Mouse (Mus musculus) embryonic facial prominence, embryonic 14.5 days (tissue): ENCODE measurements around the gene Abt1. TPM values are rescaled to one million over a fixed set of nuclear protein-coding genes. Genes with fewer than 3 reads are reported as not detected.
"Not testable (repeated sequence)": the region's sequence is repeated elsewhere in the genome, so short reads cannot be mapped to it uniquely, and the experiment has no call there.

Experiments used
- ATAC-seq: fragments of 200-750 bp; cut with Nextera tagmentation; 2 replicates; pipeline ENCODE4 v1.8.0; 2017; ENCODE audit warnings: low read depth, moderate number of reproducible peaks, moderate TSS enrichment
- DNase-seq: peaks from one replicate; pipeline ENCODE4 v3.0.0-alpha.2; 2015; ENCODE audit warnings: low spot score
- H3K27ac ChIP-seq: fragments of 300-500 bp; sonication (generic); replicated peaks from 2 replicates; pipeline ENCODE4 v1.5.1; 2014; ENCODE audit warnings: low read depth, mild to moderate bottlenecking, low read length, moderate library complexity
- H3K27me3 ChIP-seq: fragments of 300-500 bp; sonication (generic); replicated peaks from 2 replicates; pipeline ENCODE4 v1.6.1; 2014; ENCODE audit warnings: low read length; ENCODE audit not compliant: control insufficient read depth, insufficient read depth
- H3K36me3 ChIP-seq: fragments of 300-500 bp; sonication (generic); 2 replicates; pipeline ENCODE4 v1.6.1; 2014; ENCODE audit warnings: low read length, mixed read lengths; ENCODE audit not compliant: control insufficient read depth, insufficient read depth
- H3K4me1 ChIP-seq: fragments of 300-500 bp; sonication (generic); 2 replicates; pipeline ENCODE4 v1.6.1; 2014; ENCODE audit warnings: antibody characterized with exemption, low read length; ENCODE audit not compliant: control insufficient read depth, insufficient read depth
- H3K4me2 ChIP-seq: fragments of 300-500 bp; sonication (generic); 2 replicates; pipeline ENCODE4 v1.6.1; 2014; ENCODE audit warnings: low read depth, mild to moderate bottlenecking, low read length, moderate library complexity, mixed read lengths
- H3K4me3 ChIP-seq: fragments of 300-500 bp; sonication (generic); 2 replicates; pipeline ENCODE4 v1.5.1; 2014; ENCODE audit warnings: low read depth, mild to moderate bottlenecking, low read length
- H3K9ac ChIP-seq: fragments of 300-500 bp; sonication (generic); 2 replicates; pipeline ENCODE4 v1.6.1; 2014; ENCODE audit warnings: low read depth, mild to moderate bottlenecking, low read length, moderate library complexity, mixed read lengths
- H3K9me3 ChIP-seq: fragments of 300-500 bp; sonication (generic); 2 replicates; pipeline ENCODE4 v1.6.1; 2016; ENCODE audit warnings: low read length; ENCODE audit not compliant: control insufficient read depth
- WGBS: fragments of 180-500 bp; shearing (Covaris S2); extraction: QIAGEN DNeasy Blood & Tissue Kit; methylation state at CpG from one replicate; pipeline ENCODE4 v1.1.7; 2014; 5-methylcytosine and 5-hydroxymethylcytosine counted together
- polyA plus RNA-seq: library from polyadenylated mRNA; unstranded; fragments of >200 nt; fragmentation: Nextera tagmentation; extraction: Ambion mirVana; gene quantifications from 2 replicates; pipeline ENCODE4 v1.2.1, GENCODE M21; 2014

Gene Abt1
- polyA plus RNA-seq, 1 experiment from 2014 or later = 11.6 TPM

- H3K9ac ChIP-seq = no peak overlapping the region
- no peaks in the 10 kb centered on the region for H3K4me1 ChIP-seq
- H3K9me3 ChIP-seq = 0 out of 2 replicates have a peak, but pooled peaks cover 3% of the 10 kb centered on the region
- peak overlapping the region; percentile 38 for H3K4me3 ChIP-seq
- H3K4me2 ChIP-seq = peak overlapping the region; percentile 57
- no peaks in the 10 kb centered on the region for H3K36me3 ChIP-seq
- ATAC-seq (no peak), DNase-seq (no peak)
- no peak overlapping the region for H3K27ac ChIP-seq
- peaks cover 26% of the 10 kb centered on the region for H3K27me3 ChIP-seq
- WGBS = 6% methylated on average over 24 of the region's 24 CpGs
Observed at GRCm38 (mm10) chr13:23400771-23401682, 22.6 kb downstream of the Abt1 start.

- 9% methylated on average over 14 of the region's 14 CpGs for WGBS
- H3K36me3 ChIP-seq, H3K9me3 ChIP-seq, H3K9ac ChIP-seq, H3K4me1 ChIP-seq, H3K27ac ChIP-seq, ATAC-seq, DNase-seq: not testable (repeated sequence)
- Histone ChIP-seq H3K27me3 (peaks cover 46% of the 10 kb centered on the region), H3K4me3 (peak overlapping the region; percentile 48), H3K4me2 (peak overlapping the region; percentile 68; the same call in 1 of the 2 replicates)
Observed at GRCm38 (mm10) chr13:23396913-23397312, 26.8 kb downstream of the Abt1 start.

- Histone ChIP-seq H3K27me3 (peaks cover 46% of the 10 kb centered on the region), H3K4me1 (no peaks in the 10 kb centered on the region), H3K9me3 (0 out of 2 replicates have a peak, but pooled peaks cover under 1% of the 10 kb centered on the region), H3K4me2 (peak overlapping the region; percentile 68), H3K27ac (no peak overlapping the region), H3K4me3 (peak overlapping the region; percentile 48), H3K9ac (peak overlapping the region; percentile 51), H3K36me3 (no peaks in the 10 kb centered on the region)
- DNase-seq = peak; percentile 27
- under 1% methylated on average over 31 of the region's 31 CpGs for WGBS
- ATAC-seq = no peak
Observed at GRCm38 (mm10) chr13:23396246-23396703, 27.4 kb downstream of the Abt1 start.

GRCm38 (mm10) chr13:23395301-23396245 is 28.1 kb downstream of the Abt1 start:
- Histone ChIP-seq H3K4me1 (no peaks in the 10 kb centered on the region), H3K36me3 (no peaks in the 10 kb centered on the region), H3K4me2 (peak overlapping the region; percentile 68), H3K27me3 (peaks cover 46% of the 10 kb centered on the region), H3K27ac (no peak overlapping the region), H3K9me3 (no peaks in the 10 kb centered on the region), H3K9ac (peak overlapping the region; percentile 51; the same call in 1 of the 2 replicates), H3K4me3 (peak overlapping the region; percentile 48)
- 3% methylated on average over 43 of the region's 43 CpGs for WGBS
- ATAC-seq = no peak
- peak; percentile 22 for DNase-seq

GRCm38 (mm10) chr13:23387548-23387947 is 36.1 kb downstream of the Abt1 start:
- DNase-seq (no peak), ATAC-seq (no peak)
- no peak overlapping the region for H3K4me3 ChIP-seq
- H3K27me3 ChIP-seq = no peaks in the 10 kb centered on the region
- H3K27ac ChIP-seq = no peak overlapping the region
- no peaks in the 10 kb centered on the region for H3K4me1 ChIP-seq
- no peak overlapping the region for H3K9ac ChIP-seq
- H3K9me3 ChIP-seq = no peaks in the 10 kb centered on the region
- WGBS = 79% methylated on average over 1 of the region's 1 CpGs
- H3K4me2 ChIP-seq = no peak overlapping the region
- H3K36me3 ChIP-seq = no peaks in the 10 kb centered on the region

GRCm38 (mm10) chr13:23383127-23383526 is 40.5 kb downstream of the Abt1 start:
- Histone ChIP-seq H3K27me3 (no peaks in the 10 kb centered on the region), H3K9ac (no peak overlapping the region), H3K4me3 (no peak overlapping the region), H3K4me2 (no peak overlapping the region), H3K36me3 (no peaks in the 10 kb centered on the region), H3K27ac (no peak overlapping the region), H3K4me1 (no peaks in the 10 kb centered on the region), H3K9me3 (no peaks in the 10 kb centered on the region)
- no peak for ATAC-seq
- DNase-seq = no peak
- 68% methylated on average over 1 of the region's 1 CpGs for WGBS

GRCm38 (mm10) chr13:23372433-23372832 is 51.2 kb downstream of the Abt1 start:
- no peaks in the 10 kb centered on the region for H3K36me3 ChIP-seq
- DNase-seq (peak; percentile 16), ATAC-seq (no peak)
- no peaks in the 10 kb centered on the region for H3K9me3 ChIP-seq
- no peaks in the 10 kb centered on the region for H3K27me3 ChIP-seq
- WGBS = 64% methylated on average over 1 of the region's 1 CpGs
- H3K9ac ChIP-seq = no peak overlapping the region
- no peak overlapping the region for H3K27ac ChIP-seq
- no peak overlapping the region for H3K4me2 ChIP-seq
- no peak overlapping the region for H3K4me3 ChIP-seq
- peaks cover 11% of the 10 kb centered on the region for H3K4me1 ChIP-seq

GRCm38 (mm10) chr13:23370075-23370474 is 53.6 kb downstream of the Abt1 start:
- DNase-seq (no peak), ATAC-seq (no peak)
- Histone ChIP-seq H3K4me2 (peak overlapping the region; percentile 68), H3K4me1 (peaks cover 18% of the 10 kb centered on the region), H3K27me3 (no peaks in the 10 kb centered on the region), H3K4me3 (peak overlapping the region; percentile 86; the same call in 1 of the 2 replicates), H3K36me3 (peaks cover 4% of the 10 kb centered on the region), H3K9ac (0 out of 2 replicates have a peak overlapping the region, but pooled peaks have one; percentile 87), H3K9me3 (no peaks in the 10 kb centered on the region), H3K27ac (no peak overlapping the region)
- WGBS = 92% methylated on average over 4 of the region's 4 CpGs
